Mouse (Mus musculus) testis, adult 2 months (tissue): Measurements from ENCODE around the gene Capzb. TPM values are rescaled to one million over a fixed set of nuclear protein-coding genes. Genes with fewer than 3 reads are reported as not detected.

Experiments used
- H3K27ac ChIP-seq: fragments of 200-500 bp; 2 replicates; pipeline ENCODE4 v1.5.1; 2012; ENCODE audit warnings: low read depth, low read length; ENCODE audit not compliant: control insufficient read depth, insufficient read depth
- H3K27me3 ChIP-seq: fragments of 200-500 bp; 2 replicates; pipeline ENCODE4 v1.6.1; 2012; ENCODE audit warnings: mild to moderate bottlenecking, low read length, moderate library complexity; ENCODE audit not compliant: control insufficient read depth, insufficient read depth
- H3K36me3 ChIP-seq: fragments of 200-500 bp; 2 replicates; pipeline ENCODE4 v1.6.1; 2012; ENCODE audit warnings: mild to moderate bottlenecking, low read length; ENCODE audit not compliant: control insufficient read depth, insufficient read depth
- H3K4me1 ChIP-seq: fragments of 200-500 bp; 2 replicates; pipeline ENCODE4 v1.6.1; 2012; ENCODE audit warnings: low read length; ENCODE audit not compliant: control insufficient read depth, insufficient read depth
- H3K4me3 ChIP-seq: fragments of 200-500 bp; 2 replicates; pipeline ENCODE4 v1.5.1; 2012; ENCODE audit warnings: low read depth, mild to moderate bottlenecking, low read length, moderate library complexity, mixed read lengths; ENCODE audit not compliant: control insufficient read depth
- CTCF ChIP-seq: fragments of 200-500 bp; IDR thresholded peaks from 2 replicates; pipeline ENCODE4 v1.5.1; 2012; ENCODE audit warnings: low read depth, mild to moderate bottlenecking, inconsistent platforms, low read length, moderate library complexity; ENCODE audit not compliant: control insufficient read depth, insufficient read depth, insufficient replicate concordance
- POLR2A ChIP-seq: fragments of 200-500 bp; IDR thresholded peaks from 2 replicates; pipeline ENCODE4 v1.6.1; 2012; ENCODE audit warnings: low read depth, mild to moderate bottlenecking, inconsistent platforms, low read length, moderate library complexity; ENCODE audit not compliant: control insufficient read depth
- polyA plus RNA-seq: library from polyadenylated mRNA; depleted of rRNA; stranded (reverse); fragments of >200 nt; gene quantifications from 2 replicates; pipeline ENCODE4 v1.2.3, GENCODE M21; 2012

The Capzb gene
- polyA plus RNA-seq, 1 experiment: 286 TPM

DNA sequence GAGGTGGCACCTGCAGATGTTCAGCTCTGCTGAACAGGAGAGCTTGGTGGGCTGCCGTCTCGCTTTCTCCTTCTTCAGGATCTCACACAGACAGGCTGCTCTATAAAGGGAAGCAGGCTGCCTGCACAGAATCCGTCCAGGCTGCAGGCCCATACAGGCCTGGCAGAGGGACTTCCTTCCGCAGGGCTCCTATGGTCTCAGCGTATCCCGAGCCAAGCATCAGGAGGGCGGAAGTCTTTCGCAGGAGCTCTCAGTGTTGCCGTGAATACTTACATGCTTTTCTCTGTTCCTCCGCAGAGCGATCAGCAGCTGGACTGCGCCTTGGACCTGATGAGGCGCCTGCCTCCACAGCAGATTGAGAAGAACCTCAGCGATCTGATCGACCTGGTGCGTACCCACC lies 45.9 kb downstream of the Capzb start:
- Histone ChIP-seq H3K36me3 (peaks cover 1% of the 10 kb centered on the region; the same call in 1 of the 2 replicates), H3K4me1 (peaks cover under 1% of the 10 kb centered on the region), H3K27me3 (no peaks in the 10 kb centered on the region), H3K27ac (no peak overlapping the region), H3K4me3 (no peak overlapping the region)
- TF ChIP-seq CTCF (no peak), POLR2A (no peak)

- H3K36me3 ChIP-seq: peaks cover 1% of the 10 kb centered on the region; the same call in 1 of the 2 replicates
- no peaks in the 10 kb centered on the region for H3K4me1 ChIP-seq
- TF ChIP-seq POLR2A (no peak), CTCF (no peak)
- H3K4me3 ChIP-seq: no peak overlapping the region
- H3K27ac ChIP-seq: no peak overlapping the region
- H3K27me3 ChIP-seq: no peaks in the 10 kb centered on the region
Observed at GRCm38 (mm10) chr4:139240334-139240733, 47.6 kb downstream of the Capzb start.

- H3K27ac ChIP-seq: no peak overlapping the region
- no peaks in the 10 kb centered on the region for H3K27me3 ChIP-seq
- H3K36me3 ChIP-seq: peaks cover 1% of the 10 kb centered on the region; the same call in 1 of the 2 replicates
- TF ChIP-seq CTCF (no peak), POLR2A (no peak)
- H3K4me1 ChIP-seq: no peaks in the 10 kb centered on the region
- no peak overlapping the region for H3K4me3 ChIP-seq
Observed at GRCm38 (mm10) chr4:139241678-139242606, 49.2 kb downstream of the Capzb start.

- Histone ChIP-seq H3K4me3 (no peak overlapping the region), H3K27me3 (no peaks in the 10 kb centered on the region), H3K27ac (no peak overlapping the region), H3K36me3 (peaks cover 1% of the 10 kb centered on the region; the same call in 1 of the 2 replicates), H3K4me1 (no peaks in the 10 kb centered on the region)
- TF ChIP-seq POLR2A (no peak), CTCF (no peak)
Observed at GRCm38 (mm10) chr4:139242607-139242955, 49.9 kb downstream of the Capzb start.

DNA sequence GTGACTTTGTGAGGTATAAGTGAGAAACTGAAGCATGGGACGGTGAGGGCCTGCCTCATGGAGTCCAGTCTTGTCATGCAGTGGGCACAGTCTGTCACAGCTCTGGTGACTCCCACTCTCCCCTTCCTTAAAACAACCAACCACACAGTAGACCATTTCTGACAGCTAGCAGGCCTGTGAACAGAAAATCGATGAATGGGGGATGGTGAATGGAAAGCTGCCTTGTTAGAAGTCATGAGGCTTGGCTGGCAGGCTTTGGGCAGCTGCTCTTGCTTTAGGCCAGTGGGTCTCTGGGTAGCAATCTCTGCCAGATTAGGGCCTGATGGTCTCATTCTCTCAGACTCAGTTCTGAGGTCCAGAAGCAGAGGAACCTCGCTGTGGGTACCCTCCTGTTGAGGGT lies 51.5 kb downstream of the Capzb start:
- H3K4me1 ChIP-seq: no peaks in the 10 kb centered on the region; the same call in 1 of the 2 replicates
- H3K4me3 ChIP-seq: no peak overlapping the region
- H3K36me3 ChIP-seq: no peaks in the 10 kb centered on the region
- H3K27ac ChIP-seq: no peak overlapping the region
- no peaks in the 10 kb centered on the region for H3K27me3 ChIP-seq
- TF ChIP-seq POLR2A (no peak), CTCF (no peak)

DNA sequence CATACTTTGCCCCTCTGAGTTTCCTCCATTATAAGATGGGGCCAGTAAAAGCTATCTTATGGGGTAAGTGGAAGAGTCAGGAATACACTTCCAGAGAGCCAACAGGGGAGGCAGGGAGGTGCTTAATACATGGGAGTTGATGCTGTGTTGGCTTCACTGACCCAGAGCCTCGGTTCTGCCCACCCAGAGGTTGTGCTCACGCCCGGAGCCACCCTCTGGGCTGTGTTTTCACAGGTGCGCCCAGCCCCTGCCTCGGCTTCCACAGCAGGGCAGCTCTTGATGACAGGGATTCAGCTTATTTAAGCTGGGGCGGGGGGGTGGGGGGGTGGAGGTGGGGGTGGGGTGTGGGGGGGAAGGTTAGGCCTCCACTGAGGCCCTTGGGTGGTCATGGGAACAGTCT lies 52.1 kb downstream of the Capzb start:
- H3K4me3 ChIP-seq: no peak overlapping the region
- no peaks in the 10 kb centered on the region for H3K36me3 ChIP-seq
- no peaks in the 10 kb centered on the region; the same call in 1 of the 2 replicates for H3K4me1 ChIP-seq
- H3K27me3 ChIP-seq: no peaks in the 10 kb centered on the region
- TF ChIP-seq POLR2A: no peak
- no peak for TF ChIP-seq CTCF
- no peak overlapping the region for H3K27ac ChIP-seq

- no peak for TF ChIP-seq POLR2A
- TF ChIP-seq CTCF: no peak
- Histone ChIP-seq H3K4me1 (peaks cover 3% of the 10 kb centered on the region), H3K36me3 (no peaks in the 10 kb centered on the region), H3K27ac (no peak overlapping the region), H3K27me3 (no peaks in the 10 kb centered on the region), H3K4me3 (no peak overlapping the region)
Observed at GRCm38 (mm10) chr4:139245534-139245933, 52.8 kb downstream of the Capzb start.
